Mouse (Mus musculus) gastrocnemius, adult 18-20 months (tissue): Measurements from ENCODE around the gene Ttc7b. TPM values are rescaled to one million over a fixed set of nuclear protein-coding genes. Genes with fewer than 3 reads are reported as not detected.
A peak's percentile ranks its signal among the peaks of the same experiment; 100 is the strongest.

Source experiments
- DNase-seq: peaks from one replicate; pipeline ENCODE4 v3.0.0; 2021; ENCODE audit warnings: low spot score
- total RNA-seq, 2 experiments: library from RNA; stranded (reverse); gene quantifications; 2 replicates each; pipeline ENCODE4 v1.2.3; 2021

The Ttc7b gene
- total RNA-seq, 2 experiments from 2014 or later: 141 to 168 TPM

- no peak for DNase-seq
These were observed 104.8 kb downstream of the Ttc7b start for GRCm38 (mm10) chr12:100415802-100416201.

GRCm38 (mm10) chr12:100414717-100415398 lies 105.8 kb downstream of the Ttc7b start:
- no peak for DNase-seq

- no peak for DNase-seq
These were observed 111.9 kb downstream of the Ttc7b start for GRCm38 (mm10) chr12:100408714-100409113.

- no peak for DNase-seq
These were observed 112.5 kb downstream of the Ttc7b start for GRCm38 (mm10) chr12:100408143-100408542.

GRCm38 (mm10) chr12:100407371-100407770 lies 113.3 kb downstream of the Ttc7b start:
- no peak for DNase-seq

GRCm38 (mm10) chr12:100406094-100406493 lies 114.5 kb downstream of the Ttc7b start:
- DNase-seq: no peak

- peak; percentile 88 for DNase-seq
These were observed 115.1 kb downstream of the Ttc7b start for GRCm38 (mm10) chr12:100405512-100406030.

GRCm38 (mm10) chr12:100404430-100404829 lies 116.2 kb downstream of the Ttc7b start:
- no peak for DNase-seq

- no peak for DNase-seq
These were observed 117.7 kb downstream of the Ttc7b start for GRCm38 (mm10) chr12:100403005-100403324.

- DNase-seq: peak; percentile 76
These were observed 118.2 kb downstream of the Ttc7b start for GRCm38 (mm10) chr12:100402296-100403004.

- DNase-seq: no peak
These were observed 120.5 kb downstream of the Ttc7b start for GRCm38 (mm10) chr12:100400119-100400518.

- DNase-seq: no peak
These were observed 121.4 kb downstream of the Ttc7b start for GRCm38 (mm10) chr12:100399126-100399727.

GRCm38 (mm10) chr12:100398268-100398943 lies 122.2 kb downstream of the Ttc7b start:
- DNase-seq: no peak

- DNase-seq: no peak
These were observed 123.0 kb downstream of the Ttc7b start for GRCm38 (mm10) chr12:100397432-100398146.

- no peak for DNase-seq
These were observed 123.8 kb downstream of the Ttc7b start for GRCm38 (mm10) chr12:100396806-100397205.

- DNase-seq: no peak
These were observed 127.1 kb downstream of the Ttc7b start for GRCm38 (mm10) chr12:100393532-100393931.

GRCm38 (mm10) chr12:100393109-100393508 lies 127.5 kb downstream of the Ttc7b start:
- no peak for DNase-seq

GRCm38 (mm10) chr12:100392466-100392865 lies 128.2 kb downstream of the Ttc7b start:
- DNase-seq: peak; percentile 74

- DNase-seq: peak; percentile 42
These were observed 128.7 kb downstream of the Ttc7b start for GRCm38 (mm10) chr12:100391890-100392289.

- no peak for DNase-seq
These were observed 130.5 kb downstream of the Ttc7b start for GRCm38 (mm10) chr12:100389878-100390710.
